Mouse (Mus musculus) midbrain, embryonic 11.5 days (tissue): ENCODE measurements around the gene Vegfd. TPM values are rescaled to one million over a fixed set of nuclear protein-coding genes. Genes with fewer than 3 reads are reported as not detected.

Experiments used
- ATAC-seq: fragments of 200-750 bp; cut with Nextera tagmentation; 2 replicates; pipeline ENCODE4 v1.8.0; 2017; ENCODE audit warnings: moderate TSS enrichment, moderate library complexity; ENCODE audit not compliant: low FRiP score
- DNase-seq: peaks from one replicate; pipeline ENCODE4 v3.0.0; 2015; ENCODE audit warnings: low spot score; ENCODE audit errors: missing footprints
- H3K27ac ChIP-seq: fragments of 300-500 bp; sonication (generic); 2 replicates; pipeline ENCODE4 v1.5.1; 2014; ENCODE audit warnings: low read depth, low read length
- H3K27me3 ChIP-seq: fragments of 300-500 bp; sonication (generic); 2 replicates; pipeline ENCODE4 v1.6.1; 2014; ENCODE audit warnings: mild to moderate bottlenecking, low read length, moderate library complexity, mixed read lengths; ENCODE audit not compliant: control insufficient read depth, insufficient read depth
- H3K36me3 ChIP-seq: fragments of 300-500 bp; sonication (generic); 2 replicates; pipeline ENCODE4 v1.6.1; 2014; ENCODE audit warnings: mild to moderate bottlenecking, low read length, moderate library complexity, mixed read lengths; ENCODE audit not compliant: control insufficient read depth, insufficient read depth
- H3K4me1 ChIP-seq: fragments of 300-500 bp; sonication (generic); 2 replicates; pipeline ENCODE4 v1.6.1; 2014; ENCODE audit warnings: low read length; ENCODE audit not compliant: control insufficient read depth, insufficient read depth
- H3K4me2 ChIP-seq: fragments of 300-500 bp; sonication (generic); 2 replicates; pipeline ENCODE4 v1.6.1; 2014; ENCODE audit warnings: mild to moderate bottlenecking, moderate library complexity
- H3K4me3 ChIP-seq: fragments of 300-500 bp; sonication (generic); 2 replicates; pipeline ENCODE4 v1.5.1; 2014; ENCODE audit warnings: low read depth, low read length
- H3K9ac ChIP-seq: fragments of 300-500 bp; sonication (generic); 2 replicates; pipeline ENCODE4 v1.6.1; 2014; ENCODE audit warnings: low read length
- H3K9me3 ChIP-seq: fragments of 300-500 bp; sonication (generic); 2 replicates; pipeline ENCODE4 v1.6.1; 2016; ENCODE audit warnings: low read length; ENCODE audit not compliant: control insufficient read depth
- WGBS: fragments of 180-500 bp; shearing (Covaris S2); extraction: QIAGEN DNeasy Blood & Tissue Kit; methylation state at CpG from one replicate; pipeline ENCODE4 v1.1.7; 2014; 5-methylcytosine and 5-hydroxymethylcytosine counted together
- polyA plus RNA-seq: library from polyadenylated mRNA; unstranded; fragments of >200 nt; fragmentation: Nextera tagmentation; extraction: Ambion mirVana; gene quantifications from 2 replicates; pipeline ENCODE4 v1.2.1, GENCODE M21; 2014

The Vegfd gene
- polyA plus RNA-seq, 1 experiment from 2014 or later = 0.79 TPM

GRCm38 (mm10) chrX:164445601-164446000 is 72.4 kb downstream of the Vegfd start:
- Histone ChIP-seq H3K9ac (no peak overlapping the region), H3K9me3 (no peaks in the 10 kb centered on the region), H3K27me3 (no peaks in the 10 kb centered on the region), H3K4me3 (no peak overlapping the region), H3K4me1 (no peaks in the 10 kb centered on the region), H3K4me2 (no peak overlapping the region), H3K27ac (no peak overlapping the region), H3K36me3 (no peaks in the 10 kb centered on the region)
- WGBS = 89% methylated on average over 12 of the region's 12 CpGs
- DNase-seq (no peak), ATAC-seq (no peak)

DNA sequence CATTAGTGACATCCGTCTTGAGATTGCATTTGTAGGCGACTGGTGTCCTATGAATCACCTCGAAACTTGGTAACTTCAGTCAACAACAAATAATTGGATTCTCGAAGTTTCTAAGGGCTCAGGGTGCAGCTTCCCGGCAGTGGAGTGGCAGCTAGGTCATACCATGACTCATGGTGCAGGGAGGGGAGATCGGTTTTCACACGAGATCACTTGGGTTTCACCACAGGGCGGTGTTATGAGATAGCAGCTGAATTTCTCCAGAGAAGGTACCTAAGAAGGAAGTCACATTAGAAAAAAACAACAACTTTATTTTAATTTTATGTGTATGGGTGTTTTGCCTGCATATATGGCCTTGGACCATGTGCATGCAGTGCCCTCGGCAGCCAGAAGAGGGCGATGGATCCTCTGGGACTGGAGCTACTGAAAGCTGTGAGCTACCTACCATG is 73.0 kb downstream of the Vegfd start:
- Histone ChIP-seq H3K36me3 (no peaks in the 10 kb centered on the region), H3K9me3 (no peaks in the 10 kb centered on the region), H3K27ac (no peak overlapping the region), H3K9ac (no peak overlapping the region), H3K4me3 (no peak overlapping the region), H3K27me3 (no peaks in the 10 kb centered on the region), H3K4me2 (no peak overlapping the region), H3K4me1 (no peaks in the 10 kb centered on the region)
- no peak for DNase-seq
- 82% methylated on average over 10 of the region's 10 CpGs for WGBS
- ATAC-seq = no peak

GRCm38 (mm10) chrX:164446835-164447681 is 73.9 kb downstream of the Vegfd start:
- 93% methylated on average over 9 of the region's 9 CpGs for WGBS
- no peak for ATAC-seq
- Histone ChIP-seq H3K9ac (no peak overlapping the region), H3K4me1 (no peaks in the 10 kb centered on the region), H3K9me3 (no peaks in the 10 kb centered on the region), H3K36me3 (no peaks in the 10 kb centered on the region), H3K4me2 (no peak overlapping the region), H3K4me3 (no peak overlapping the region), H3K27ac (no peak overlapping the region), H3K27me3 (no peaks in the 10 kb centered on the region)
- DNase-seq = no peak

GRCm38 (mm10) chrX:164447682-164448071 is 74.5 kb downstream of the Vegfd start:
- Histone ChIP-seq H3K36me3 (no peaks in the 10 kb centered on the region), H3K4me2 (no peak overlapping the region), H3K9ac (no peak overlapping the region), H3K4me1 (no peaks in the 10 kb centered on the region), H3K27ac (no peak overlapping the region), H3K27me3 (no peaks in the 10 kb centered on the region; the same call in 1 of the 2 replicates), H3K4me3 (no peak overlapping the region), H3K9me3 (no peaks in the 10 kb centered on the region)
- ATAC-seq = no peak
- no peak for DNase-seq
- 88% methylated on average over 2 of the region's 2 CpGs for WGBS

GRCm38 (mm10) chrX:164449201-164449600 is 76.0 kb downstream of the Vegfd start:
- WGBS = 35% methylated on average over 3 of the region's 3 CpGs
- no peaks in the 10 kb centered on the region for H3K9me3 ChIP-seq
- H3K4me2 ChIP-seq = no peak overlapping the region
- H3K4me3 ChIP-seq = no peak overlapping the region
- no peaks in the 10 kb centered on the region; the same call in 1 of the 2 replicates for H3K27me3 ChIP-seq
- DNase-seq (peak; percentile 89), ATAC-seq (no peak)
- no peaks in the 10 kb centered on the region for H3K4me1 ChIP-seq
- no peak overlapping the region for H3K27ac ChIP-seq
- H3K9ac ChIP-seq = no peak overlapping the region
- no peaks in the 10 kb centered on the region for H3K36me3 ChIP-seq

Other genes starting within 250 kb of the Vegfd start
- 0.11 and 0.15 TPM in 2 replicates for gene Ace2, start 234.0 kb upstream of the Vegfd start, polyA plus RNA-seq
- 0.52 and 0.66 TPM in 2 replicates for gene Bmx, start 115.2 kb upstream of the Vegfd start, polyA plus RNA-seq
- gene Pir, start 104.0 kb upstream of the Vegfd start, polyA plus RNA-seq = 6.4 and 6.7 TPM in 2 replicates
- gene Piga, start 46.4 kb downstream of the Vegfd start, polyA plus RNA-seq = 15.8 and 17.5 TPM in 2 replicates
- gene Asb11, start 63.6 kb downstream of the Vegfd start, polyA plus RNA-seq = not detected in 2 replicates
- gene Asb9, start 132.9 kb downstream of the Vegfd start, polyA plus RNA-seq = 0.37 and 0.63 TPM in 2 replicates